Mouse (Mus musculus): ENCODE data around the gene Tff3. TPM values are rescaled to one million over a fixed set of nuclear protein-coding genes. Genes with fewer than 3 reads are reported as not detected.

Gene Tff3
- polyA plus RNA-seq, 1 experiment from 2014 or later: not detected

GRCm38 (mm10) chr17:31152966-31153499 lies 23.6 kb upstream of the Tff3 start:
- H3K9ac ChIP-seq (ENCODE audit: low read depth, low read length): no peak overlapping the region
- WGBS: 80% methylated on average over 9 of the region's 9 CpGs
- H3K4me2 ChIP-seq (replicated peaks; ENCODE audit: low read depth, low read length): no peak overlapping the region
- H3K27ac ChIP-seq (ENCODE audit: low read depth, low read length): no peak overlapping the region; the same call in 1 of the 2 replicates
- no peaks in the 10 kb centered on the region for H3K27me3 ChIP-seq (ENCODE audit: control insufficient read depth, insufficient read depth, low read length)
- no peaks in the 10 kb centered on the region for H3K36me3 ChIP-seq (ENCODE audit: control insufficient read depth, insufficient read depth, low read length)
- no peak overlapping the region for H3K4me3 ChIP-seq (ENCODE audit: low read length)
- H3K9me3 ChIP-seq (ENCODE audit: control insufficient read depth, low read length): no peaks in the 10 kb centered on the region
- H3K4me1 ChIP-seq (ENCODE audit: control insufficient read depth, insufficient read depth, low read length): no peaks in the 10 kb centered on the region
- no peak for ATAC-seq (ENCODE audit: low FRiP score, low TSS enrichment)

- H3K4me1 ChIP-seq (ENCODE audit: control insufficient read depth, insufficient read depth, low read length): no peaks in the 10 kb centered on the region
- H3K9ac ChIP-seq (ENCODE audit: low read depth, low read length): no peak overlapping the region
- H3K27me3 ChIP-seq (ENCODE audit: control insufficient read depth, insufficient read depth, low read length): no peaks in the 10 kb centered on the region
- H3K4me2 ChIP-seq (replicated peaks; ENCODE audit: low read depth, low read length): no peak overlapping the region
- H3K36me3 ChIP-seq (ENCODE audit: control insufficient read depth, insufficient read depth, low read length): no peaks in the 10 kb centered on the region
- no peaks in the 10 kb centered on the region for H3K9me3 ChIP-seq (ENCODE audit: control insufficient read depth, low read length)
- no peak overlapping the region; the same call in 1 of the 2 replicates for H3K27ac ChIP-seq (ENCODE audit: low read depth, low read length)
- no peak for ATAC-seq (ENCODE audit: low FRiP score, low TSS enrichment)
- WGBS: 60% methylated on average over 5 of the region's 5 CpGs
- no peak overlapping the region for H3K4me3 ChIP-seq (ENCODE audit: low read length)
Observed at GRCm38 (mm10) chr17:31152512-31152911, 23.1 kb upstream of the Tff3 start.

- H3K9me3 ChIP-seq (ENCODE audit: control insufficient read depth, low read length): no peaks in the 10 kb centered on the region
- H3K36me3 ChIP-seq (ENCODE audit: control insufficient read depth, insufficient read depth, low read length): no peaks in the 10 kb centered on the region
- ATAC-seq (ENCODE audit: low FRiP score, low TSS enrichment): no peak
- 80% methylated on average over 9 of the region's 9 CpGs for WGBS
- no peaks in the 10 kb centered on the region for H3K4me1 ChIP-seq (ENCODE audit: control insufficient read depth, insufficient read depth, low read length)
- no peak overlapping the region for H3K4me3 ChIP-seq (ENCODE audit: low read length)
- H3K9ac ChIP-seq (ENCODE audit: low read depth, low read length): no peak overlapping the region
- H3K27me3 ChIP-seq (ENCODE audit: control insufficient read depth, insufficient read depth, low read length): no peaks in the 10 kb centered on the region
- H3K27ac ChIP-seq (ENCODE audit: low read depth, low read length): no peak overlapping the region
- no peak overlapping the region for H3K4me2 ChIP-seq (replicated peaks; ENCODE audit: low read depth, low read length)
Observed at GRCm38 (mm10) chr17:31145998-31146397, 16.6 kb upstream of the Tff3 start.

- WGBS: 70% methylated on average over 15 of the region's 15 CpGs
- no peak within 1 kb of the TSS for H3K9ac ChIP-seq (ENCODE audit: low read depth, low read length)
- ATAC-seq (ENCODE audit: low FRiP score, low TSS enrichment): no peak
- no peaks in the 10 kb centered on the region for H3K36me3 ChIP-seq (ENCODE audit: control insufficient read depth, insufficient read depth, low read length)
- H3K9me3 ChIP-seq (ENCODE audit: control insufficient read depth, low read length): no peaks in the 10 kb centered on the region
- no peaks in the 10 kb centered on the region for H3K4me1 ChIP-seq (ENCODE audit: control insufficient read depth, insufficient read depth, low read length)
- no peak within 1 kb of the TSS for H3K4me3 ChIP-seq (ENCODE audit: low read length)
- H3K4me2 ChIP-seq (replicated peaks; ENCODE audit: low read depth, low read length): no peak within 1 kb of the TSS
- no peaks in the 10 kb centered on the region for H3K27me3 ChIP-seq (ENCODE audit: control insufficient read depth, insufficient read depth, low read length)
- no peak within 1 kb of the TSS for H3K27ac ChIP-seq (ENCODE audit: low read depth, low read length)
Observed at GRCm38 (mm10) chr17:31144040-31145037, 14.9 kb upstream of the Tff3 start, which contains the start of gene Tff2. Gene Tff2, minus strand, starts transcription at chr17:31144282.

GRCm38 (mm10) chr17:31142116-31142515 lies 12.7 kb upstream of the Tff3 start:
- H3K27me3 ChIP-seq (ENCODE audit: control insufficient read depth, insufficient read depth, low read length): no peaks in the 10 kb centered on the region
- 89% methylated on average over 7 of the region's 7 CpGs for WGBS
- H3K27ac ChIP-seq (ENCODE audit: low read depth, low read length): no peak overlapping the region
- ATAC-seq (ENCODE audit: low FRiP score, low TSS enrichment): no peak
- no peaks in the 10 kb centered on the region for H3K4me1 ChIP-seq (ENCODE audit: control insufficient read depth, insufficient read depth, low read length)
- no peak overlapping the region for H3K9ac ChIP-seq (ENCODE audit: low read depth, low read length)
- no peaks in the 10 kb centered on the region for H3K9me3 ChIP-seq (ENCODE audit: control insufficient read depth, low read length)
- H3K4me2 ChIP-seq (replicated peaks; ENCODE audit: low read depth, low read length): no peak overlapping the region
- H3K36me3 ChIP-seq (ENCODE audit: control insufficient read depth, insufficient read depth, low read length): no peaks in the 10 kb centered on the region
- no peak overlapping the region for H3K4me3 ChIP-seq (ENCODE audit: low read length)

- H3K4me3 ChIP-seq (ENCODE audit: low read length): no peak overlapping the region
- H3K4me1 ChIP-seq (ENCODE audit: control insufficient read depth, insufficient read depth, low read length): no peaks in the 10 kb centered on the region
- no peak for ATAC-seq (ENCODE audit: low FRiP score, low TSS enrichment)
- H3K4me2 ChIP-seq (replicated peaks; ENCODE audit: low read depth, low read length): no peak overlapping the region
- no peak overlapping the region for H3K9ac ChIP-seq (ENCODE audit: low read depth, low read length)
- no peaks in the 10 kb centered on the region for H3K36me3 ChIP-seq (ENCODE audit: control insufficient read depth, insufficient read depth, low read length)
- 15% methylated on average over 5 of the region's 5 CpGs for WGBS
- H3K27me3 ChIP-seq (ENCODE audit: control insufficient read depth, insufficient read depth, low read length): no peaks in the 10 kb centered on the region
- H3K27ac ChIP-seq (ENCODE audit: low read depth, low read length): no peak overlapping the region
- no peaks in the 10 kb centered on the region for H3K9me3 ChIP-seq (ENCODE audit: control insufficient read depth, low read length)
Observed at GRCm38 (mm10) chr17:31138398-31138797, 9.0 kb upstream of the Tff3 start.

- Histone ChIP-seq H3K36me3 (ENCODE audit: control insufficient read depth, insufficient read depth, low read length) (no peaks in the 10 kb centered on the region), H3K9ac (ENCODE audit: low read depth, low read length) (no peak overlapping the region), H3K4me1 (ENCODE audit: control insufficient read depth, insufficient read depth, low read length) (no peaks in the 10 kb centered on the region), H3K27ac (ENCODE audit: low read depth, low read length) (no peak overlapping the region), H3K4me2 (replicated peaks; ENCODE audit: low read depth, low read length) (no peak overlapping the region), H3K9me3 (ENCODE audit: control insufficient read depth, low read length) (no peaks in the 10 kb centered on the region), H3K27me3 (ENCODE audit: control insufficient read depth, insufficient read depth, low read length) (no peaks in the 10 kb centered on the region), H3K4me3 (ENCODE audit: low read length) (no peak overlapping the region)
- WGBS: 82% methylated on average over 1 of the region's 1 CpGs
- no peak for ATAC-seq (ENCODE audit: low FRiP score, low TSS enrichment)
Observed at GRCm38 (mm10) chr17:31136821-31137220, 7.4 kb upstream of the Tff3 start.

- no peaks in the 10 kb centered on the region for H3K36me3 ChIP-seq (ENCODE audit: control insufficient read depth, insufficient read depth, low read length)
- H3K4me3 ChIP-seq (ENCODE audit: low read length): no peak overlapping the region
- ATAC-seq (ENCODE audit: low FRiP score, low TSS enrichment): no peak
- no peak overlapping the region for H3K27ac ChIP-seq (ENCODE audit: low read depth, low read length)
- H3K27me3 ChIP-seq (ENCODE audit: control insufficient read depth, insufficient read depth, low read length): no peaks in the 10 kb centered on the region
- H3K4me2 ChIP-seq (replicated peaks; ENCODE audit: low read depth, low read length): no peak overlapping the region
- no peaks in the 10 kb centered on the region for H3K4me1 ChIP-seq (ENCODE audit: control insufficient read depth, insufficient read depth, low read length)
- no peak overlapping the region for H3K9ac ChIP-seq (ENCODE audit: low read depth, low read length)
- no peaks in the 10 kb centered on the region for H3K9me3 ChIP-seq (ENCODE audit: control insufficient read depth, low read length)
- WGBS: 49% methylated on average over 3 of the region's 3 CpGs
Observed at GRCm38 (mm10) chr17:31136291-31136690, 6.8 kb upstream of the Tff3 start.

- H3K4me3 ChIP-seq (ENCODE audit: low read length): no peak overlapping the region
- no peaks in the 10 kb centered on the region for H3K27me3 ChIP-seq (ENCODE audit: control insufficient read depth, insufficient read depth, low read length)
- H3K9ac ChIP-seq (ENCODE audit: low read depth, low read length): no peak overlapping the region
- no peaks in the 10 kb centered on the region for H3K9me3 ChIP-seq (ENCODE audit: control insufficient read depth, low read length)
- H3K27ac ChIP-seq (ENCODE audit: low read depth, low read length): no peak overlapping the region
- no peaks in the 10 kb centered on the region for H3K36me3 ChIP-seq (ENCODE audit: control insufficient read depth, insufficient read depth, low read length)
- H3K4me2 ChIP-seq (replicated peaks; ENCODE audit: low read depth, low read length): no peak overlapping the region
- no peaks in the 10 kb centered on the region for H3K4me1 ChIP-seq (ENCODE audit: control insufficient read depth, insufficient read depth, low read length)
- 57% methylated on average over 6 of the region's 6 CpGs for WGBS
- no peak for ATAC-seq (ENCODE audit: low FRiP score, low TSS enrichment)
Observed at GRCm38 (mm10) chr17:31134913-31135312, 5.5 kb upstream of the Tff3 start.
